Mouse (Mus musculus): Measurements from ENCODE around the gene Fbxo39. TPM values are rescaled to one million over a fixed set of nuclear protein-coding genes. Genes with fewer than 3 reads are reported as not detected.
A peak's percentile ranks its signal among the peaks of the same experiment; 100 is the strongest.

The Fbxo39 gene
- polyA plus RNA-seq, 1 experiment from 2014 or later = not detected

DNA sequence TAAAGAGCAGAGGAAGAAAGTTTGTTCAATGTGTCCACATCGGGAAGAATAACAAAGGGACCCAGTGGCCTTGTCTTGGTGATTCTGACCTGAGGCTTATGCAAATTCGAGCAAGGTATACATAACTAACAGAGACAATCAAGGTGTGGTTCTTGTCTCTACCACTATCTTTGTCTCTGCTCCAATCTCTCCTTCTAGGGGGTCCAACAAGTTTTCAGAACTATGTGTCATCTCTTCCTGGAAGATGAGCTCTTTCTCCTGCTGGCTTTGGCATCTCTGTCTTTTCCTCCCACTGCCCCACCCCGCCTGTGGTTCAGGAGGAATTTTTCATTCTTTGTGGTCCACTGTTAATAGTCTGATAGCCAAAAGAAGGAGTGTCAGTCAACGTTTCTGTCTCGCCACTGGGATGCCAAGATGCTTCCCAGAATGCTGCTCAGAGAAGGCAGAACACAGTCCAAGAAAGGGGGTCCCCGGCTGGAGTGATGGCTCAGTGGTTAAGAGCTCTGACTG lies 28.2 kb upstream of the Fbxo39 start:
- Histone ChIP-seq H3K9ac (no peak overlapping the region), H3K27ac (no peak overlapping the region), H3K9me3 (no peaks in the 10 kb centered on the region), H3K4me2 (no peak overlapping the region), H3K36me3 (no peaks in the 10 kb centered on the region), H3K27me3 (no peaks in the 10 kb centered on the region), H3K4me1 (no peaks in the 10 kb centered on the region), H3K4me3 (no peak overlapping the region)
- WGBS = 72% methylated on average over 6 of the region's 6 CpGs
- ATAC-seq (ENCODE audit: insufficient number of reproducible peaks, insufficient read depth, low FRiP score, low TSS enrichment, low read depth) = no peak

DNA sequence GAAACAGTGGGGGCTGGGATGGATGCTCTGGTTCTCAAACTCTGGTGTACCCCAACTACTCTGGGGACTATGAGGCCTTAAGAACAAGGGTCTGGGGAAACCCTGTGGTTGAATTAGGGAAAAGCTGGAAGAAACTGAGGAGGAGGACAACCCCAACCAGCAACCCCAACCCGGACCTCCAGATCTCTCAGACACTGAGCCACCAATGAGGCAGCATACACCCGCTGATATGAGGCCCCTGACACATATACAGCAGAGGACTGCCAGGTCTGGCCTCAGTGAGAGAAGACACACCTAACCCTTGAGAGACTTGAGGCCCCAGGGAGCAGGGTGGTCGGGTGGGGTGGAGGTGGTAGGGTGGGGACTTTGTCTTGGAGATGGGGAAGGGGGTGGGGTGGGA lies 27.6 kb upstream of the Fbxo39 start:
- 80% methylated on average over 3 of the region's 3 CpGs for WGBS

DNA sequence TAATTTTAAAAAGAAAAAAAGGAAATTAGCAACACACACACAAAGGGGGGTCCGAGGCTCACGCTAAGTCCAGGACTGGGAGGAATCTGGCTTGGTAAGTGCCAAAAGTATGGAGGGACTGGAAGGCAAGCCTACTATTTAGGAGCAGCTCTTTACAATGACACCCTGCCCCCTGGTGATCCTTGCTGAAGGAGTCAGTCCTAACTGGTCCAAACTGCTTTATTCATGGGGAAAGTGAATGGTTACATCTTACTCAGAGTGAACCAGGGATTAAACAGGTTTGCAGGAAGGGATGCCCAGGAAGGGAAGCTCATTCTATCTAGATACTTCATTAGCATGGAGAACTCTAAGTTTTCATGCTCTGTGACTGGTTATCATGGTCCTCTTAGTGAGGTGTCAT lies 27.1 kb upstream of the Fbxo39 start:
- no peak overlapping the region for H3K4me3 ChIP-seq
- H3K4me2 ChIP-seq = no peak overlapping the region
- no peaks in the 10 kb centered on the region for H3K4me1 ChIP-seq
- no peaks in the 10 kb centered on the region for H3K27me3 ChIP-seq
- H3K27ac ChIP-seq = no peak overlapping the region
- H3K9ac ChIP-seq = no peak overlapping the region
- ATAC-seq (ENCODE audit: insufficient number of reproducible peaks, insufficient read depth, low FRiP score, low TSS enrichment, low read depth) = no peak
- H3K36me3 ChIP-seq = no peaks in the 10 kb centered on the region
- WGBS = 90% methylated on average over 2 of the region's 2 CpGs
- no peaks in the 10 kb centered on the region for H3K9me3 ChIP-seq

More for the DNA sequence above, 27.6 kb upstream of the Fbxo39 start:
- no peak overlapping the region for H3K9ac ChIP-seq
- H3K36me3 ChIP-seq = no peaks in the 10 kb centered on the region
- no peak for ATAC-seq (ENCODE audit: insufficient number of reproducible peaks, insufficient read depth, low FRiP score, low TSS enrichment, low read depth)
- no peak overlapping the region for H3K4me2 ChIP-seq
- H3K27ac ChIP-seq = no peak overlapping the region
- no peaks in the 10 kb centered on the region for H3K27me3 ChIP-seq
- no peaks in the 10 kb centered on the region for H3K9me3 ChIP-seq
- no peak overlapping the region for H3K4me3 ChIP-seq
- H3K4me1 ChIP-seq = no peaks in the 10 kb centered on the region

DNA sequence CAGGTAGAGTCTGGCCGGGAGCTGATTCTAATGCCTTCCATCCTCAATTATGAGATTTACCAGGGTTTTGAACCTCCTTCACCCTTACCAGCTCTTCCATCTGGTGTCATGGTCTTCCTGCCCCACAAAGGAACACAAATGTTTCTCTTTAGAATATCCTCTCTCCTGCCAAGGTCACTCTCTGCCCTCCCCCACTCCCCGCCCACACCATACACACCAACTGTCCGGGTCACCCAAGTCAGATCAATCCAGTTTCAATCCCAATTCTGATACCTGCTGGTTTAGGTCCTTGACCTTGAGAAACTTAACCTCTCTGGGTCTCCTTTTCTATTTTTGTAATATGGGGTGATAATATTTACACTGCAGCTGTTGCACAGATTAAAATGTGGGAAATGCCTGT lies 26.7 kb upstream of the Fbxo39 start:
- no peaks in the 10 kb centered on the region for H3K36me3 ChIP-seq
- H3K4me3 ChIP-seq = no peak overlapping the region
- 87% methylated on average over 3 of the region's 3 CpGs for WGBS
- no peaks in the 10 kb centered on the region for H3K9me3 ChIP-seq
- no peak overlapping the region for H3K4me2 ChIP-seq
- H3K27me3 ChIP-seq = no peaks in the 10 kb centered on the region
- H3K27ac ChIP-seq = no peak overlapping the region
- H3K4me1 ChIP-seq = no peaks in the 10 kb centered on the region
- no peak for ATAC-seq (ENCODE audit: insufficient number of reproducible peaks, insufficient read depth, low FRiP score, low TSS enrichment, low read depth)
- H3K9ac ChIP-seq = no peak overlapping the region

DNA sequence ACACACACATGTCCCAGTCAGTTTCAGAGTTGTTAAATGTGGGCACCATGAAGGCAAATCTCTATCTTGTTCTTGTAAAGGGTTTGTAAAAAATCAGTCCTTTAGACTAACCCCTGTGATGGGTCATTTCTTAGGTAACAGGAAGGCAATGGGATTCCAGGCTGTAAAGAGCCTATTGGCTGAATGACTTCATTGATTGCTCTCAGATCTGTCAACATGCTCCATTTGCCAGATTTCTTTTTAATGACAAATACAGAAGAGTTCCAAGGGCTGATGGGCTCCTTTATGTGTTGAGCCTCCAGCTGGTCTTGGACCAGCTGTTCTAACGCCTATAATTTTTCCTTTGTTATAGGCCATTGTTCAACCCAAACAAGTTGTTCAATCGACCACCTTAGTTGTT lies 21.1 kb upstream of the Fbxo39 start:
- no peaks in the 10 kb centered on the region for H3K36me3 ChIP-seq
- WGBS = 88% methylated on average over 2 of the region's 2 CpGs

DNA sequence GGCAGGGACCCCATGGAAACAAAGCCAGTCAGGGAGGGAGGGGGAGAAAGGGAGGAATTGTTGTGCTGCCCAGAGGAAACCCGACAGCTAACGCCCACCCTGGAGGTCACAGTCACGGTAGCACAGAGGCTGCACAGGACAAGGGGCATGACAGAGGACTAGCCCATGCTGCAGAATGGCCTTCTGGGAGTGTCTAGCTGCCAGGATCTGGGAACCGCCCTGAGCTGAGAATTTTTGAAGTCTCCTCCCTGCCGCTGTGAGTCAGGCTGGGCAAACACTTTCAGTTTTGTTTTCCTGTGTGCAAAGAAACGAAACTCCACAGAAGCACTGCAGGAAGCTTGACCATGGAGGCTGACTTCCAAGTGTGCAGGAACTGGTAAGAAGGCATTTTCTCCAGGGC lies 12.9 kb upstream of the Fbxo39 start, which contains the start of gene Xaf1:
Gene Xaf1, plus strand, starts transcription at position 296 of the 400 bp plus-strand sequence.
- H3K36me3 ChIP-seq = no peaks in the 10 kb centered on the region
- peak within 1 kb of the TSS; percentile 28 for H3K4me2 ChIP-seq
- H3K4me1 ChIP-seq = no peaks in the 10 kb centered on the region
- WGBS = 24% methylated on average over 6 of the region's 6 CpGs
- H3K27me3 ChIP-seq = no peaks in the 10 kb centered on the region
- H3K9me3 ChIP-seq = no peaks in the 10 kb centered on the region
- H3K27ac ChIP-seq = no peak within 1 kb of the TSS
- ATAC-seq (ENCODE audit: insufficient number of reproducible peaks, insufficient read depth, low FRiP score, low TSS enrichment, low read depth) = no peak
- no peak within 1 kb of the TSS; the same call in 1 of the 2 replicates for H3K4me3 ChIP-seq
- no peak within 1 kb of the TSS for H3K9ac ChIP-seq

More for the DNA sequence above, 21.1 kb upstream of the Fbxo39 start:
- no peak overlapping the region for H3K27ac ChIP-seq
- H3K27me3 ChIP-seq = no peaks in the 10 kb centered on the region
- no peak overlapping the region for H3K9ac ChIP-seq
- H3K4me2 ChIP-seq = no peak overlapping the region
- no peaks in the 10 kb centered on the region for H3K9me3 ChIP-seq
- H3K4me3 ChIP-seq = no peak overlapping the region
- ATAC-seq (ENCODE audit: insufficient number of reproducible peaks, insufficient read depth, low FRiP score, low TSS enrichment, low read depth) = no peak
- no peaks in the 10 kb centered on the region for H3K4me1 ChIP-seq

DNA sequence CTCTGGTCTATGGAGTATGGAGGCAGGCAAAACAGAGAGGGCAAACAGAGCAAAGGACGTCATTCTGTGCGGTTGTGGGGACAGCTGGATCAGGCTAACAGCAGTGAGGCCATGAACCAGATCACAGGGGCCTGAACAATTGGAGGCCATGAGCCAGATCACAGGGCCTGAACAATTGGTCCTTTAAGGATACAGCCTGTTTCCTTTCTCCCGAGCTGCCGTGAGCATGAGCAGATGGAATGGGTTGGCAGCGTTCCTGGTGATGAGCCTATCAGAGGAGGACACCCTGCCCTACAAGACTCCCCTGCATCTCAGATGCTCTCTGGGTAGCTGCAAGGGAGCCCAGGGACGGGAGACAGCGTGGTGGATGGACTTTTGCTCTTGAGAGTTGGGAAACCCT lies 12.0 kb upstream of the Fbxo39 start:
- Histone ChIP-seq H3K4me3 (no peak overlapping the region), H3K27ac (no peak overlapping the region), H3K36me3 (no peaks in the 10 kb centered on the region), H3K4me2 (no peak overlapping the region), H3K9ac (no peak overlapping the region), H3K4me1 (no peaks in the 10 kb centered on the region), H3K9me3 (no peaks in the 10 kb centered on the region), H3K27me3 (no peaks in the 10 kb centered on the region)
- no peak for ATAC-seq (ENCODE audit: insufficient number of reproducible peaks, insufficient read depth, low FRiP score, low TSS enrichment, low read depth)
- WGBS = 74% methylated on average over 7 of the region's 7 CpGs

DNA sequence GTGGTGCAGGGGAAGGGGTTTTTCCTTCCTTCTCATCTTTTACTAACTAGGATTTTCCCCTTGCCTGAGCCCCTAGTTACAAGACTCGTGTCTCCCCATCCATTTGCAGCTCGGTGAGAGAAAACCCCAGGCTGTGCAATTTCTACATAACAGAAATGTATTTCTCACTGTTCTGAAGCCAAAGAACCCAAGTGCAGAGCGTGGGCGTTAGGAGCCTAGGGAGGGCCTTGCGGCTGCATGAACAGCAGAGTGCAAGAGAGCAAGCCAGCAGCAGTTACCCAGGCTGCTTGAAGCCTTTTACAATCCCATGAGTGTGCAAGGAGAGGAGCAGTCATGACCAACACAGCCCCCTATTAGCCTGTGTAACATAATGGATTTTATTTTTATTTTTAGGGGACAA lies 6.8 kb upstream of the Fbxo39 start:
- peaks cover 1% of the 10 kb centered on the region for H3K27me3 ChIP-seq
- no peak overlapping the region for H3K4me2 ChIP-seq
- WGBS = 84% methylated on average over 5 of the region's 5 CpGs
- H3K9me3 ChIP-seq = no peaks in the 10 kb centered on the region
- no peak overlapping the region for H3K27ac ChIP-seq
- no peak overlapping the region for H3K4me3 ChIP-seq
- no peaks in the 10 kb centered on the region for H3K4me1 ChIP-seq
- no peak overlapping the region for H3K9ac ChIP-seq
- no peak for ATAC-seq (ENCODE audit: insufficient number of reproducible peaks, insufficient read depth, low FRiP score, low TSS enrichment, low read depth)
- H3K36me3 ChIP-seq = no peaks in the 10 kb centered on the region

DNA sequence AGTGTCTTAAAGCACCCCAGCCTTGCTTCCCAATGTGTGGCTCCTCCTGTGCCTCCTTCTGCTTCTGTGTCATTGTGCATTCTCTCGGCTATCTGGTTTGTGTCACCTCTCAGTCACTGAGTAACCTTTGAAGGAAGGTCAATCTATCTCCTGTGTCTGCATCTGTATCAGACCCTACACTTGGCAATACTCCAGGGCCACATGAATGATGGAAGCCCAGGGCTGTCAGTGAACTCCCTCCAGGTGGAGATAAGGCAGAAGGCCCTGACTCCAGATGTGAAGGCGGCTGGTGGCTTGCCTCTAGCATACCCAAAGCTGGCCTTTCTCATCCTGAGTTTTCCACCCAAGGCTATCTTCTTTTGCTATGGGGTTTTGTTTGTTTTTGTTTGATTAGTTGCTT lies 5.3 kb upstream of the Fbxo39 start:
- Histone ChIP-seq H3K4me3 (no peak overlapping the region), H3K4me1 (no peaks in the 10 kb centered on the region), H3K9ac (no peak overlapping the region), H3K27me3 (peaks cover 16% of the 10 kb centered on the region), H3K4me2 (no peak overlapping the region), H3K27ac (no peak overlapping the region), H3K36me3 (no peaks in the 10 kb centered on the region), H3K9me3 (no peaks in the 10 kb centered on the region)
- no peak for ATAC-seq (ENCODE audit: insufficient number of reproducible peaks, insufficient read depth, low FRiP score, low TSS enrichment, low read depth)
- WGBS = 56% methylated on average over 2 of the region's 2 CpGs

DNA sequence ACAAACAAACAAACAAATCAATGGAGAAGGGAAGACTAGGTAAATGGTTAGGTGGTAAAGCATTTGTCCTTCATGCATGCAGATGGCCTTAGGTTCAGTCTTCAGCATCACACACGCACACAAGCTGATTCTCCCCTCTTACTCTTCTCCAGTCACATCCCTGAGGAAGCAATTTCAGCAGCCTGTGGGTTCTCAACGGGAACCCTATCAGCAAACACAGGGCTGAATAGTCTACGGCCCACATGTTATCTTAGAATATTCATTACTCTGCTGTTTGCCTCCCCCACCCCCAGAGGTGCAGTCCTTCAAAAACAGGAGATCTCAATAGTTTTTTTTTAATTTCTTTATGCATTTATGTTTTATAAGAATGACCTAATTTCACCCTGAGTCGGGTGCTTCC lies 3.8 kb upstream of the Fbxo39 start:
- Histone ChIP-seq H3K4me2 (no peak overlapping the region), H3K4me1 (peaks cover 6% of the 10 kb centered on the region), H3K27ac (no peak overlapping the region), H3K4me3 (no peak overlapping the region), H3K9ac (no peak overlapping the region), H3K36me3 (no peaks in the 10 kb centered on the region), H3K27me3 (peaks cover 31% of the 10 kb centered on the region), H3K9me3 (no peaks in the 10 kb centered on the region)
- no peak for ATAC-seq (ENCODE audit: insufficient number of reproducible peaks, insufficient read depth, low FRiP score, low TSS enrichment, low read depth)
- WGBS = 85% methylated on average over 4 of the region's 4 CpGs

DNA sequence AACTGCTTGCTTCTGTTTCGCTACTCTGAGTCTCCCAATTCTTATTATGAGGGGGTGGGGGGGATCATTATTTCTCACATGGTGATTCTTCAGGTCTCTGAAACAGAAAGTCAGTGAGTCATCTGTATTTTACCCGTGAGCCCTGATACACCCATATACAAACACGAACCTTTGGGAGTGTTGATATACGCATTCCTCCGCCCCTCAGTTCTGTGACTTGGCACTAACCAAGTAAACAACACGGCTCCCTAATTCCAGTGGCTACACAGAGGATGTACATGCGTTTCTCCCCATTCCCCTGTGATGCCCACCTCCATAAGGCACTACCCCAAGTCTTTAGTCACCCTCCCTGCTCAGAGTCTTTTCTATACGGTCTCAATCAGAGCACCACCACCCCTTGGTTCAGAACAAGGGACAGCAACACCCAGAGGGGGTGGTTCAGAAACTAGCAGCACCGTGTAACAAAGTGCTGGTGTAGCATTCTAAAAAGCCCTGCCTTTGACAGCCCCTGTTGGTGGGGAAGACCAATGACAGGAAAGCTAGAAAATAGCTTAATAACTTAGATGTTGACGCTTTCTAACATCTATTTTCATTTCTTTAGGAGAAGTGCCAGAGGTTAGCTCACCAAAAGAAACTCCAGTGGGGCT lies 2.8 kb upstream of the Fbxo39 start:
- Histone ChIP-seq H3K27ac (no peak overlapping the region), H3K4me3 (no peak overlapping the region), H3K36me3 (no peaks in the 10 kb centered on the region), H3K9ac (no peak overlapping the region), H3K4me2 (no peak overlapping the region), H3K4me1 (peaks cover 6% of the 10 kb centered on the region), H3K9me3 (no peaks in the 10 kb centered on the region), H3K27me3 (peaks cover 37% of the 10 kb centered on the region)
- 79% methylated on average over 10 of the region's 10 CpGs for WGBS
- ATAC-seq (ENCODE audit: insufficient number of reproducible peaks, insufficient read depth, low FRiP score, low TSS enrichment, low read depth) = no peak

DNA sequence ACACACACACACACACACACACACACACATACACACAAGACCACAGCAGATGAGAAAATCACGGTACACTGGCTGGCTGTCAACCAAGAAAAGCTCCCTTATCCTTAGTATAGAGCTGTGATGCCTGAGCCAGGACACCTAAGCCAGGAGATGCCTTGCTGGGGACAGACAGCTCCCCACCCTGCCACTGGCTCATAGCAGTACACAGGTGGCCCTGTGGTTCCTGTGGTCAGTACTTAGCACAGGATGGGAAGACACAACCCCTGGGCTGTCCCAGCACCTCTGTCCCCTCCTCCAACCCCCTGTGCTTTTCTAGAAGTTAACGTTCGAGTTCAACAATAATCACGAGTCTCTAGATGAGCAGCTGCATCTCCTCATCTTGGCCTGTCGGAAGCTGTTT lies 3.8 kb downstream of the Fbxo39 start:
- Histone ChIP-seq H3K9ac (no peak overlapping the region), H3K4me1 (peaks cover 6% of the 10 kb centered on the region), H3K4me2 (no peak overlapping the region), H3K27ac (no peak overlapping the region), H3K4me3 (no peak overlapping the region), H3K36me3 (no peaks in the 10 kb centered on the region), H3K27me3 (peaks cover 38% of the 10 kb centered on the region), H3K9me3 (no peaks in the 10 kb centered on the region)
- ATAC-seq (ENCODE audit: insufficient number of reproducible peaks, insufficient read depth, low FRiP score, low TSS enrichment, low read depth) = no peak
- WGBS = 73% methylated on average over 5 of the region's 5 CpGs

Measured in embryonic facial prominence, embryonic 13.5 days (tissue).